Mouse (Mus musculus) liver, embryonic 11.5 days (tissue): ENCODE results near the gene Grb10. TPM values are rescaled to one million over a fixed set of nuclear protein-coding genes. Genes with fewer than 3 reads are reported as not detected.
A peak's percentile ranks its signal among the peaks of the same experiment; 100 is the strongest.

Experiments
- ATAC-seq: fragments of 200-750 bp; cut with Nextera tagmentation; replicated peaks from 2 replicates; pipeline ENCODE4 v1.8.0; 2017; ENCODE audit warnings: moderate number of reproducible peaks, mild to moderate bottlenecking, moderate TSS enrichment, moderate library complexity; ENCODE audit not compliant: low FRiP score
- DNase-seq: peaks from one replicate; pipeline ENCODE4 v3.0.0-alpha.2; 2017; ENCODE audit warnings: low spot score
- H3K27ac ChIP-seq: fragments of 300-500 bp; sonication (generic); 2 replicates; pipeline ENCODE4 v1.5.1; 2014; ENCODE audit warnings: mild to moderate bottlenecking, low read depth, low read length, control low read depth
- H3K27me3 ChIP-seq: fragments of 300-500 bp; sonication (generic); replicated peaks from 2 replicates; pipeline ENCODE4 v1.6.1; 2014; ENCODE audit warnings: low read length, mixed read lengths; ENCODE audit not compliant: control insufficient read depth, insufficient read depth
- H3K36me3 ChIP-seq: fragments of 300-500 bp; sonication (generic); 2 replicates; pipeline ENCODE4 v1.6.1; 2014; ENCODE audit warnings: mild to moderate bottlenecking, low read length, moderate library complexity, mixed read lengths; ENCODE audit not compliant: control insufficient read depth, insufficient read depth
- H3K4me1 ChIP-seq: fragments of 300-500 bp; sonication (generic); replicated peaks from 2 replicates; pipeline ENCODE4 v1.6.1; 2014; ENCODE audit warnings: low read length, mixed read lengths; ENCODE audit not compliant: control insufficient read depth, insufficient read depth
- H3K4me2 ChIP-seq: fragments of 300-500 bp; sonication (generic); 2 replicates; pipeline ENCODE4 v1.6.1; 2014; ENCODE audit warnings: mild to moderate bottlenecking, control low read depth, moderate library complexity
- H3K4me3 ChIP-seq: fragments of 300-500 bp; sonication (generic); 2 replicates; pipeline ENCODE4 v1.5.1; 2014; ENCODE audit warnings: low read depth, low read length, control low read depth
- H3K9ac ChIP-seq: fragments of 300-500 bp; sonication (generic); 2 replicates; pipeline ENCODE4 v1.6.1; 2014; ENCODE audit warnings: low read depth, low read length, control low read depth
- H3K9me3 ChIP-seq: fragments of 300-500 bp; sonication (generic); 2 replicates; pipeline ENCODE4 v1.6.1; 2016; ENCODE audit warnings: low read length, inconsistent platforms, mixed read lengths; ENCODE audit not compliant: control insufficient read depth
- WGBS: fragments of 180-500 bp; shearing (Covaris S2); extraction: QIAGEN DNeasy Blood & Tissue Kit; methylation state at CpG from one replicate; pipeline ENCODE4 v1.1.7; 2014; 5-methylcytosine and 5-hydroxymethylcytosine counted together
- polyA plus RNA-seq: library from polyadenylated mRNA; unstranded; fragments of >200 nt; fragmentation: Nextera tagmentation; extraction: Ambion mirVana; gene quantifications from 2 replicates; pipeline ENCODE4 v1.2.1, GENCODE M21; 2014

The Grb10 gene
- polyA plus RNA-seq, 1 experiment from 2014 or later, result 195 TPM

DNA sequence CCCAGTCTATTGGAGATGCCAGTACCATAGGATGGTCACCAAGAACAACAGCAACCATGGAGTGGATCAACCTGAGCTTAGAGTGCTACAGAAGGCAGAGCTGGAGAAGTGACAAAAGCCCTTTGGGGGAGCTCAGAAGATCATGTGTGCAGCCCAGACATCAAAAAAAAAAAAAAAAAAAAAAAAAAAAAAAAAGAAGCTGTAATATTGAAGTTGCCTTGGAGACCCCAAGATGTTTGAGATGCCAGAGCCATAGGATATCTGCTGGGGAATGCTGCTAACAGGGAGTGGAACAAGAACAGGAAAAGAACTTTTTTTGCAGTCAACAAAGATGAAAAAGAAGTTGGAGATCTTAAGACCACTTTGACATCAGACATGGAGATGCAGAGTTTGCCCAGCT, 133.0 kb downstream of the Grb10 start:
- ATAC-seq, result no peak
- no peak overlapping the region for H3K9ac ChIP-seq
- no peaks in the 10 kb centered on the region for H3K9me3 ChIP-seq
- no peak for DNase-seq
- H3K4me1 ChIP-seq, result peaks cover 3% of the 10 kb centered on the region
- no peaks in the 10 kb centered on the region for H3K27me3 ChIP-seq
- no peak overlapping the region for H3K4me2 ChIP-seq
- H3K36me3 ChIP-seq, result no peaks in the 10 kb centered on the region
- H3K27ac ChIP-seq, result no peak overlapping the region
- no peak overlapping the region for H3K4me3 ChIP-seq

DNA sequence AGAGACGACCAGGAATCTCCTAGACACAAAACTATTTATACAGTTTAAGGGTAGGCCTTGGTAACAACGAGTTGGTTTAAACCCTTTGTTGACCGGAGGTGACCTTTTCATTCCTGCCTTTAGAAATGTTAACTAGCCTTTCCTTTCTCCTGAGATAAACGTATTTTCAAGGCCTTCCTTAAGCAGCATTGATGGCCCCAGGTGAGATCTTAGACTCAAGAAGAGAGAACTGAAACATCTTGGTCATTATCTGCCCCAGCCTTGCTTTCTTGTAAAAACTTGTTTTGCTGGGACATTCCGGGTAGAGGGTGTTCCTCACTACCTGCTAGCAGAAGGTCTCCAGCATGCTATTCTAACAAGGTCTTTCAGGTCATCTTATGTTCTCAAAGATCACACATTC, 133.5 kb downstream of the Grb10 start:
- H3K9ac ChIP-seq, result no peak overlapping the region
- H3K4me1 ChIP-seq, result peaks cover 3% of the 10 kb centered on the region
- no peak for ATAC-seq
- no peak overlapping the region for H3K27ac ChIP-seq
- H3K9me3 ChIP-seq, result no peaks in the 10 kb centered on the region
- 75% methylated on average over 5 of the region's 5 CpGs for WGBS
- no peak for DNase-seq
- H3K27me3 ChIP-seq, result no peaks in the 10 kb centered on the region
- no peaks in the 10 kb centered on the region for H3K36me3 ChIP-seq
- H3K4me2 ChIP-seq, result no peak overlapping the region
- no peak overlapping the region for H3K4me3 ChIP-seq

DNA sequence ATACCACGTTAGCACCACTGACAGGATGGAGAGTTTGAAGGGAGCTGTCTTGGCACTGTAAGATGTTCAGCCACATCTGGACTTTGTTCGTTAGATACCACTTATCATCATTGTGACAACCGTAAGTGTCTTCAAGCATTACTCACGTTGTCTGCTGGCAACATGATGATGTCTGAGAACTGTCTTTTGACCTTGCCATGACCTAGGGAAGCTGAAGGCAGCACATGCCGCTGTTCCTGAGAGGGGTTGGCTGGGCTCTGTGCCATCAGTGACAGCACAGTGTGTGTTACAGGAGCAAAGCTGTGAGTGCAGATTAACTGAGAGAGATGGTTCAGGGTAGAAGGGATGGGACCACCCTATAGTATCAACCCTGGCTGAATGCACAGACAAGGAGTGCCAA, 137.0 kb downstream of the Grb10 start:
- Histone ChIP-seq H3K36me3 (no peaks in the 10 kb centered on the region), H3K4me3 (no peak overlapping the region), H3K27ac (peak overlapping the region; percentile 26; the same call in 1 of the 2 replicates), H3K9ac (no peak overlapping the region), H3K4me2 (no peak overlapping the region), H3K9me3 (no peaks in the 10 kb centered on the region), H3K27me3 (no peaks in the 10 kb centered on the region), H3K4me1 (peaks cover 3% of the 10 kb centered on the region)
- WGBS, result 30% methylated on average over 5 of the region's 5 CpGs
- no peak for DNase-seq
- ATAC-seq, result peak; percentile 62

DNA sequence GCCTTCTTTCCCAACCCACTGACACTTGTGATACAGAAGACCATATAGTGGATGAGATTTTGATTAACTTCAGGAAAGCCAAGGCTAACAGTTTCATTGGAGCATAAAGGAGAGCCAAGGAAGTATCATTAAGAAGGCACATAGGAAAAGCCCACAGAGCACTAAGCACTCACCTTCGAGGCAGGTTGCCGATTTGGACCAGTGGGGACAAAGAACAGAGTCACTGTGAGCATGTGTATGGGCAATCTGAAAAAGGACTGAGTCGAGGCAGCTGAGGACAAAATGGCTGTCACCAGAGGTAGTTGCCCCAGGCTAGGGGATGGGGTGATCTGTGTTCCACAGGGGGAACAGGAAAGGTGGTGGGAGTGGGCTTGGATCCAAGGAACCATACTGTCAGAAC, 140.0 kb downstream of the Grb10 start:
- no peak for ATAC-seq
- Histone ChIP-seq H3K27ac (no peak overlapping the region), H3K9ac (no peak overlapping the region), H3K36me3 (no peaks in the 10 kb centered on the region), H3K4me3 (no peak overlapping the region), H3K27me3 (no peaks in the 10 kb centered on the region), H3K9me3 (no peaks in the 10 kb centered on the region), H3K4me1 (peaks cover 3% of the 10 kb centered on the region), H3K4me2 (no peak overlapping the region)
- 90% methylated on average over 3 of the region's 3 CpGs for WGBS
- DNase-seq, result no peak

DNA sequence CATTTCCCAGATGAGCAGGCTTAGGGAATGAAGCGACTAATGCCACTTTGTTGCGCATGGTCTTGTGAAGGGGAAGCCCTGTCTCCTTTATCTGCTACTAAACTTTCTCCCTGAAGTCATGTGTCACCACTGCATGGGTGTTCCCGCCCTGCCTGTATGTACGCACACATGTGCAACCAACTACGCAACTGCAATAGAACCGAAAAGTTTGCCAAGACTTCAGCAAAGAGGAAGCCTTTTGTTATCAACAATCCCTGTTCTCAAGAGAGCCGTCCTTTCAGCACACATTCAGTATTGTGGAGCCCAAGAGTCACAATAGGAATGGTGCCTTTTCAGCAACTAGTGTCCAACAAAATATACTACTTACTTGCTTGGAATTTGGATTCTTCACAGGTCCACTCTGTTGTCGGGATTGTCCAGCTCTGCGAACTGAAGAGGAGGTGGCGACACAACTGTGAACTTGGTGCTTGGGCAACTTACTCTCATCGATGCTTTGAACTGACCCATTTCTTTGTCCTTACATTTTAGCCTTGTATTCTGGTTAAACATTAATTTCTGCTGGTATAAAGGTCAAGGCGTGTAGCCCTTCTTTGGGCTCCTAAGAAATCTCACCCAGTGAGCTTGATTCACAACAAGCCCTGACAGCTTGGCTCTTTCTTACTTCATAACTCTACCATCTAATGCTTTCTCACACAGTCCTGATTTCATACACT, 140.7 kb downstream of the Grb10 start, which contains the start of gene Ddc:
Gene Ddc (minus strand): TSS at position 500 of the 713 bp plus-strand sequence.
- no peaks in the 10 kb centered on the region for H3K27me3 ChIP-seq
- no peaks in the 10 kb centered on the region for H3K36me3 ChIP-seq
- H3K4me3 ChIP-seq, result no peak within 1 kb of the TSS
- no peak for DNase-seq
- WGBS, result 76% methylated on average over 12 of the region's 12 CpGs
- H3K9me3 ChIP-seq, result no peaks in the 10 kb centered on the region
- H3K27ac ChIP-seq, result no peak within 1 kb of the TSS
- H3K9ac ChIP-seq, result no peak within 1 kb of the TSS
- peak within 1 kb of the TSS; percentile 5; the same call in 1 of the 2 replicates for H3K4me2 ChIP-seq
- peaks cover 3% of the 10 kb centered on the region for H3K4me1 ChIP-seq
- no peak for ATAC-seq

DNA sequence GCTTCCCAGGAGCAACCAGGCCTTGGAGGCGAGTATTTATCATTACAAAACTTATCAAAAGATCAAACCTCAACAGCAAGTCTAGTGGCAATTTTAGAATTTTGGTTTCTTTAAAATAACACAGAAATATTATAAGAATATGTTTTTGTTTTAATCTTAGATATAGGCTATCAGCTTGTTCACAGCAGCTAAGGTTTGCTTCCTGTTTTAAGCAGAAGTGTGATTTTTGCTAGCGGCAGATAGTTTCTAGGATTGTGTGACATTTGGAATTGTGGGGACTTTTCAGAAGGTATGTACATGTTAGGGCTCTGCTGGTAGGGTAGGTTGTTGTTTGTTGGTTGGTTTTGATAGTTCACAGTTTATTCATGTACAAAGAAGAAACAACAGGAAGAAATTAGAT, 143.0 kb downstream of the Grb10 start:
- no peaks in the 10 kb centered on the region for H3K9me3 ChIP-seq
- 65% methylated on average over 2 of the region's 2 CpGs for WGBS
- no peak overlapping the region for H3K9ac ChIP-seq
- H3K4me1 ChIP-seq, result no peaks in the 10 kb centered on the region; the same call in none of the 2 replicates
- ATAC-seq (no peak), DNase-seq (no peak)
- H3K27ac ChIP-seq, result no peak overlapping the region
- no peak overlapping the region for H3K4me2 ChIP-seq
- H3K27me3 ChIP-seq, result no peaks in the 10 kb centered on the region
- no peak overlapping the region for H3K4me3 ChIP-seq
- H3K36me3 ChIP-seq, result no peaks in the 10 kb centered on the region

DNA sequence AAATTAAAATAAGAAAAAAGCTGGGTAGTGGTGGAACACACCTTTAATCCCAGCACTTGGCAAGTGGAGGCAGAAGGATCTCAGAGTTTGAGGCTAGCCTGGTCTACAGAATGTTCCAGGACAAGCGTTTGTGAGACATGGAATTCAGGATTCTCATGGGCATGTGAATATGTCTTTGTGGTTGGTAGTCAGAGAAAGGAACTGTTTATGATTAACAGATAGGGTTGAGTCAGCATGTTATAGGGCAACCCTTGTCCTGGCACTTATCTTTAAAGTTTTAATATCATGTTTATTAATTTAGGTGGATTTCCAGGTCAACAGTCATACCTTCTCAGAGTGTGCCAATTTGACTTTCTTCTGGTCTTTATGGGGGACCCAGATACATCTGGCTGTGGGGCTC, 144.7 kb downstream of the Grb10 start:
- no peak for ATAC-seq

DNA sequence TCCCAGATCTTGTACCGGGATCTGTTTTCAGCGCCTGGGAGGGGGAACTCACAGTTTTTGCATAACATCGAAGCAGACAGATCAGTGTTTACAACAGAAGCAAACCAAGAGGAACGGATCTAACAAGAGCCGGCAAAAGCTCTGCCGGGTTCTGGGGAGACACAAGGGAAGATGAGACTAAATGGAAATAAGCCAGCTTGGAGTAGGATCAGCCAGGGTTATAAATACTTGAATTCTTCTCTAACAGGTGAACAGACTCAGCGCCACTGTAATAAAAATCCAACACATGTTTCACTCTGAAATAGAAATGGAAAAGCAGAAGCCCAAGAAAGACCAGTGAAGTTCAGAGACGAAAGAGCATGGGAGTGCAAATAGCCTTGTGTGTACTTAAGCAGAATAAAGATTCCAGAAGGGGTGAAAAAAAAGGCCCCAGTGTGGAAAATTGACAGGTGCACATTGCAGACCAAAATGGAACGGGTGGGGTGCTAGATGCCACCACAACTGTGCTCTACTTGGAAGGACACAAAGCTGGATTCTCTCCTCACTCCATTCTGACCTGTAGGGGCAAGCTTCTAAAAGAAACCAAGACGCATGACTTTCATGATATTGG, 145.4 kb downstream of the Grb10 start:
- 59% methylated on average over 10 of the region's 10 CpGs for WGBS
- DNase-seq (no peak), ATAC-seq (no peak)
- Histone ChIP-seq H3K4me3 (no peak overlapping the region), H3K4me2 (no peak overlapping the region), H3K27ac (no peak overlapping the region), H3K27me3 (no peaks in the 10 kb centered on the region), H3K4me1 (peaks cover 11% of the 10 kb centered on the region), H3K9ac (no peak overlapping the region), H3K9me3 (no peaks in the 10 kb centered on the region), H3K36me3 (no peaks in the 10 kb centered on the region)

More for the DNA sequence above, 144.7 kb downstream of the Grb10 start:
- Histone ChIP-seq H3K9me3 (no peaks in the 10 kb centered on the region), H3K9ac (no peak overlapping the region), H3K4me3 (no peak overlapping the region), H3K4me1 (peaks cover 5% of the 10 kb centered on the region), H3K4me2 (no peak overlapping the region), H3K27me3 (no peaks in the 10 kb centered on the region), H3K27ac (no peak overlapping the region), H3K36me3 (no peaks in the 10 kb centered on the region)
- 82% methylated on average over 1 of the region's 1 CpGs for WGBS
- no peak for DNase-seq

DNA sequence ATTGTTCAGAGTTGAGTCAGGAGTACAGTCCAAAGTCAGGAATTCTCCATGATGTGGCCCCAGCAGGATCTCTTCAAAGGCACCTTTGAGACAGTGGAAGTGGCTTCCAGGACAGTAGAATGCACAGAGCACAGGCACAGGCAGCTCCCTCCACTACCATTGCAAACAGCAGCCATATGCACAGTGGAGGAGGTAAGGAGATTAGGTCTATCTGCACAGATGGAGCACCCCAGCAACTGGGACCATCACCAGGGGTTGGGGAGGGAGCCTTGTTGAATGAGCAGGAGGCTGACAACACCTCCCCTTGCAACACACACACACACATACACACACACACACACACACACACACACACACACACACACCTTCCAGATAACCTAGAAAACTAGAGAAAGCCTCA, 146.7 kb downstream of the Grb10 start:
- no peak overlapping the region for H3K27ac ChIP-seq
- H3K4me2 ChIP-seq, result no peak overlapping the region
- no peaks in the 10 kb centered on the region for H3K27me3 ChIP-seq
- H3K9ac ChIP-seq, result no peak overlapping the region
- DNase-seq (no peak), ATAC-seq (no peak)
- no peaks in the 10 kb centered on the region for H3K9me3 ChIP-seq
- no peak overlapping the region for H3K4me3 ChIP-seq
- no peaks in the 10 kb centered on the region for H3K36me3 ChIP-seq
- peaks cover 16% of the 10 kb centered on the region for H3K4me1 ChIP-seq
